8 mouse cellular contexts compared by ENCODE assay signal in genomic region chr11:78792055-78792454, GRCm38 (mm10). TPM values are rescaled to one million over a fixed set of nuclear protein-coding genes. Genes with fewer than 3 reads are reported as not detected.
DNase-seq lines count a peak whose midpoint lies in the region; ATAC-seq and TF ChIP-seq lines count a peak whose summit lies in the region.

No protein-coding gene starts in this region.

- WGBS in heart, embryonic 15.5 days, result 75% methylated on average over 5 of the region's 5 CpGs
- WGBS in midbrain, embryonic 10.5 days, result 37% methylated on average over 5 of the region's 5 CpGs
- 37% methylated on average over 5 of the region's 5 CpGs for WGBS in midbrain, postnatal 0 days
- WGBS in forebrain, embryonic 15.5 days, result 8% methylated on average over 5 of the region's 5 CpGs
- WGBS in neural tube, embryonic 13.5 days, result 16% methylated on average over 5 of the region's 5 CpGs

- H3K27ac ChIP-seq in heart, embryonic 15.5 days, result 0 out of 2 replicates have a peak overlapping the region, but pooled peaks have one; percentile 61
- peak overlapping the region; percentile 61 for H3K27ac ChIP-seq in midbrain, embryonic 10.5 days (replicated peaks)
- H3K27ac ChIP-seq in midbrain, postnatal 0 days (ENCODE audit: low read depth, low read length), result no peak overlapping the region
- H3K27ac ChIP-seq in forebrain, embryonic 15.5 days (replicated peaks), result peak overlapping the region; percentile 89
- peak overlapping the region; percentile 94 for H3K27ac ChIP-seq in neural tube, embryonic 13.5 days (replicated peaks)

- no peaks in the 10 kb centered on the region for H3K27me3 ChIP-seq in heart, embryonic 15.5 days
- peaks cover 24% of the 10 kb centered on the region for H3K27me3 ChIP-seq in midbrain, embryonic 10.5 days (ENCODE audit: low read depth, poor library complexity, severe bottlenecking)
- H3K27me3 ChIP-seq in midbrain, postnatal 0 days (ENCODE audit: insufficient read depth, low read length), result 0 out of 2 replicates have a peak, but pooled peaks cover 3% of the 10 kb centered on the region
- H3K27me3 ChIP-seq in forebrain, embryonic 15.5 days, result no peaks in the 10 kb centered on the region
- H3K27me3 ChIP-seq in neural tube, embryonic 13.5 days, result no peaks in the 10 kb centered on the region

- H3K4me1 ChIP-seq in heart, embryonic 15.5 days (replicated peaks), result peaks cover 16% of the 10 kb centered on the region
- H3K4me1 ChIP-seq in midbrain, embryonic 10.5 days, result peaks cover 36% of the 10 kb centered on the region
- peaks cover 8% of the 10 kb centered on the region; the same call in 1 of the 2 replicates for H3K4me1 ChIP-seq in midbrain, postnatal 0 days (ENCODE audit: insufficient read depth, low read length)
- H3K4me1 ChIP-seq in forebrain, embryonic 15.5 days, result peaks cover 36% of the 10 kb centered on the region
- H3K4me1 ChIP-seq in neural tube, embryonic 13.5 days (replicated peaks), result peaks cover 37% of the 10 kb centered on the region

- H3K4me3 ChIP-seq in heart, embryonic 15.5 days, result no peak overlapping the region
- H3K4me3 ChIP-seq in midbrain, embryonic 10.5 days, result no peak overlapping the region
- no peak overlapping the region for H3K4me3 ChIP-seq in midbrain, postnatal 0 days (ENCODE audit: low read depth, low read length)
- H3K4me3 ChIP-seq in forebrain, embryonic 15.5 days, result peak overlapping the region; percentile 1; the same call in 1 of the 2 replicates
- no peak overlapping the region for H3K4me3 ChIP-seq in neural tube, embryonic 13.5 days

- no peak for TF ChIP-seq CTCF in midbrain, postnatal 0 days (IDR thresholded peaks at IDR 0.05)

- no peaks in the 10 kb centered on the region for H3K9me3 ChIP-seq in heart, embryonic 15.5 days (replicated peaks)
- H3K9me3 ChIP-seq in midbrain, embryonic 10.5 days (replicated peaks), result no peaks in the 10 kb centered on the region
- H3K9me3 ChIP-seq in midbrain, postnatal 0 days (ENCODE audit: low read length), result no peaks in the 10 kb centered on the region
- no peaks in the 10 kb centered on the region for H3K9me3 ChIP-seq in forebrain, embryonic 15.5 days
- H3K9me3 ChIP-seq in neural tube, embryonic 13.5 days, result no peaks in the 10 kb centered on the region

- no peaks in the 10 kb centered on the region for H3K36me3 ChIP-seq in heart, embryonic 15.5 days
- no peaks in the 10 kb centered on the region for H3K36me3 ChIP-seq in midbrain, embryonic 10.5 days
- H3K36me3 ChIP-seq in midbrain, postnatal 0 days (ENCODE audit: insufficient read depth, low read length), result no peaks in the 10 kb centered on the region
- H3K36me3 ChIP-seq in forebrain, embryonic 15.5 days, result no peaks in the 10 kb centered on the region
- no peaks in the 10 kb centered on the region for H3K36me3 ChIP-seq in neural tube, embryonic 13.5 days

- no peak overlapping the region for H3K9ac ChIP-seq in heart, embryonic 15.5 days
- no peak overlapping the region for H3K9ac ChIP-seq in midbrain, postnatal 0 days (replicated peaks; ENCODE audit: low read length, poor library complexity, severe bottlenecking)
- H3K9ac ChIP-seq in forebrain, embryonic 15.5 days (replicated peaks), result peak overlapping the region; percentile 12; the same call in 1 of the 2 replicates
- peak overlapping the region; percentile 32; the same call in 1 of the 2 replicates for H3K9ac ChIP-seq in neural tube, embryonic 13.5 days

- peak overlapping the region; percentile 39 for H3K4me2 ChIP-seq in heart, embryonic 15.5 days
- H3K4me2 ChIP-seq in midbrain, postnatal 0 days (ENCODE audit: low read depth, low read length, poor library complexity, severe bottlenecking), result no peak overlapping the region; the same call in 1 of the 2 replicates
- peak overlapping the region; percentile 25 for H3K4me2 ChIP-seq in forebrain, embryonic 15.5 days (replicated peaks)
- H3K4me2 ChIP-seq in neural tube, embryonic 13.5 days, result peak overlapping the region; percentile 39

- ATAC-seq in heart, embryonic 15.5 days (replicated peaks; ENCODE audit: insufficient number of reproducible peaks, insufficient read depth, low FRiP score, low read depth), result no peak
- ATAC-seq in midbrain, postnatal 0 days (ENCODE audit: low FRiP score), result no peak
- ATAC-seq in forebrain, embryonic 15.5 days (replicated peaks), result peak; percentile 77
- peak; percentile 64 for ATAC-seq in neural tube, embryonic 13.5 days (ENCODE audit: low read depth)
- no peak for ATAC-seq in cerebellum, adult (ENCODE audit: insufficient number of reproducible peaks, low FRiP score, low TSS enrichment)

- DNase-seq in heart, adult 8-10 months (ENCODE audit: low spot score), result no peak
- no peak for DNase-seq in midbrain, embryonic 10.5 days (ENCODE audit: low spot score)
- no peak for DNase-seq in midbrain, postnatal 0 days (ENCODE audit: low spot score)
- no peak for DNase-seq in testis, postnatal 14 days (ENCODE audit: low spot score)

RNA-seq across cellular contexts. Expression of gene Lyrm9, which starts 34.3 kb away (rescaled TPM):
- 26.9 and 37.9 TPM in 2 replicates for polyA plus RNA-seq in heart, embryonic 15.5 days (2015; fragmentation: Nextera tagmentation; extraction: Ambion mirVana)
- 10 to 100 TPM; 34.3 to 51.3 (median 39.8) TPM for total RNA-seq in heart, adult 8-10 months (2022)
- polyA plus RNA-seq in midbrain, embryonic 10.5 days (2016; fragmentation: Nextera tagmentation; extraction: Ambion mirVana), result 20.7 and 21.8 TPM in 2 replicates
- 24.7 and 30.2 TPM in 2 replicates for total RNA-seq in midbrain, postnatal 0 days (2014; rRNA removed)
- polyA plus RNA-seq in midbrain, postnatal 0 days (2015; fragmentation: Nextera tagmentation; extraction: Ambion mirVana), result 49.4 and 51.4 TPM in 2 replicates
- 29.7 and 32.7 TPM in 2 replicates for polyA plus RNA-seq in forebrain, embryonic 15.5 days (2015; fragmentation: Nextera tagmentation; extraction: Ambion mirVana)
- 28.8 and 33.6 TPM in 2 replicates for polyA plus RNA-seq in neural tube, embryonic 13.5 days (2015; fragmentation: Nextera tagmentation; extraction: Ambion mirVana)

RNA-seq across cellular contexts. Expression of gene Ccnq, which starts 40.5 kb away (rescaled TPM):
- 23.8 and 27.7 TPM in 2 replicates for polyA plus RNA-seq in heart, embryonic 15.5 days (2015; fragmentation: Nextera tagmentation; extraction: Ambion mirVana)
- total RNA-seq in heart, adult 8-10 months (2022), result 10 to 100 TPM; 18.2 to 20.6 (median 18.8) TPM
- 39.5 and 40.5 TPM in 2 replicates for polyA plus RNA-seq in midbrain, embryonic 10.5 days (2016; fragmentation: Nextera tagmentation; extraction: Ambion mirVana)
- total RNA-seq in midbrain, postnatal 0 days (2014; rRNA removed), result 27.0 and 31.6 TPM in 2 replicates
- 28.9 and 34.4 TPM in 2 replicates for polyA plus RNA-seq in midbrain, postnatal 0 days (2015; fragmentation: Nextera tagmentation; extraction: Ambion mirVana)
- 36.4 and 40.4 TPM in 2 replicates for polyA plus RNA-seq in forebrain, embryonic 15.5 days (2015; fragmentation: Nextera tagmentation; extraction: Ambion mirVana)
- 33.3 and 36.0 TPM in 2 replicates for polyA plus RNA-seq in neural tube, embryonic 13.5 days (2015; fragmentation: Nextera tagmentation; extraction: Ambion mirVana)

Comparison
In these comparisons a context has a peak if more than half of its experiments do, and no peak if none do; other contexts are left out.
1. ATAC-seq: peak in forebrain, embryonic 15.5 days (single experiment) and neural tube, embryonic 13.5 days (single experiment); none in heart, embryonic 15.5 days (single experiment), midbrain, postnatal 0 days (single experiment) and cerebellum, adult (single experiment).
2. H3K9ac ChIP-seq: peak in forebrain, embryonic 15.5 days (single experiment) and neural tube, embryonic 13.5 days (single experiment); none in heart, embryonic 15.5 days (single experiment) and midbrain, postnatal 0 days (single experiment).